Mouse (Mus musculus) heart, postnatal 10 days (tissue): Measurements from ENCODE around the gene Krt83. TPM values are rescaled to one million over a fixed set of nuclear protein-coding genes. Genes with fewer than 3 reads are reported as not detected.
A peak's percentile ranks its signal among the peaks of the same experiment; 100 is the strongest.
"Not testable (repeated sequence)": the region's sequence is repeated elsewhere in the genome, so short reads cannot be mapped to it uniquely, and the experiment has no call there.

Experiments
- DNase-seq, 2 experiments: peaks; one replicate each; pipeline ENCODE4 v3.0.0; 2021
- intact Hi-C: fragments of 180-260 bp; cut with DNase I; formaldehyde crosslinking; loops from one replicate; pipeline ENCODE4 v1.15.1; 2025
- total RNA-seq, 2 experiments: library from RNA; stranded (reverse); gene quantifications; 2 replicates each; pipeline ENCODE4 v1.2.3; 2021

Gene Krt83
- total RNA-seq = not detected

- no peak for DNase-seq
- intact Hi-C loops = no loop called here
Measured at GRCm38 (mm10) chr15:101491431-101491830, at the start of gene Krt83. Gene Krt83, minus strand, starts transcription at chr15:101491512.

- intact Hi-C loops = loop anchor here (5.0 kb wide), 1 partner anchor 164 kb away; no protein-coding TSS in a partner anchor
- DNase-seq = peak; percentile 22 to 29
Measured at GRCm38 (mm10) chr15:101538580-101538900, 47.2 kb upstream of the Krt83 start.

GRCm38 (mm10) chr15:101537864-101538579 lies 46.7 kb upstream of the Krt83 start:
- DNase-seq = no peak
- intact Hi-C loops = loop anchor here (5.0 kb wide), 1 partner anchor 164 kb away; no protein-coding TSS in a partner anchor

GRCm38 (mm10) chr15:101536054-101536850 lies 44.9 kb upstream of the Krt83 start:
- intact Hi-C loops = loop anchor here (5.0 kb wide), 1 partner anchor 166 kb away; no protein-coding TSS in a partner anchor
- no peak for DNase-seq

GRCm38 (mm10) chr15:101532720-101533119 lies 41.4 kb upstream of the Krt83 start, which contains the start of gene Krt84:
Gene Krt84, minus strand, starts transcription at chr15:101532820.
- DNase-seq = no peak
- intact Hi-C loops = no loop called here

GRCm38 (mm10) chr15:101522556-101523232 lies 31.4 kb upstream of the Krt83 start:
- intact Hi-C loops = loop anchor here (5.0 kb wide), 1 partner anchor 540 kb away; no protein-coding TSS in a partner anchor
- DNase-seq = no peak

GRCm38 (mm10) chr15:101519792-101520191 lies 28.5 kb upstream of the Krt83 start:
- intact Hi-C loops = loop anchor here (1.0 to 5.0 kb wide), 5 partner anchors 179 to 543 kb away; no protein-coding TSS in a partner anchor

GRCm38 (mm10) chr15:101517161-101517560 lies 25.8 kb upstream of the Krt83 start, which contains the start of gene Gm49425:
Gene Gm49425, minus strand, starts transcription at chr15:101517261.
- DNase-seq, intact Hi-C loops: not testable (repeated sequence)

More at GRCm38 (mm10) chr15:101519792-101520191, 28.5 kb upstream of the Krt83 start:
- peak; percentile 72 to 83 for DNase-seq

GRCm38 (mm10) chr15:101508247-101508646 lies 16.9 kb upstream of the Krt83 start:
- DNase-seq = no peak
- intact Hi-C loops = no loop called here

GRCm38 (mm10) chr15:101506896-101507758 lies 15.8 kb upstream of the Krt83 start:
- intact Hi-C loops = no loop called here
- DNase-seq = no peak

- intact Hi-C loops = loop anchor here (1.0 kb wide), 1 partner anchor 158 kb away; no protein-coding TSS in a partner anchor
- peak; percentile 35 to 49 for DNase-seq
Measured at GRCm38 (mm10) chr15:101497181-101497580, 5.9 kb upstream of the Krt83 start.

GRCm38 (mm10) chr15:101495266-101495665 lies 4.0 kb upstream of the Krt83 start:
- intact Hi-C loops = no loop called here
- no peak for DNase-seq

GRCm38 (mm10) chr15:101494203-101494602 lies 2.9 kb upstream of the Krt83 start:
- peak in 1 of 2 experiments; percentile 19 for DNase-seq
- intact Hi-C loops = no loop called here

GRCm38 (mm10) chr15:101493713-101494112 lies 2.4 kb upstream of the Krt83 start:
- intact Hi-C loops = no loop called here
- DNase-seq = no peak

- intact Hi-C loops = no loop called here
- DNase-seq = no peak
Measured at GRCm38 (mm10) chr15:101492718-101493117, 1.4 kb upstream of the Krt83 start.

- intact Hi-C loops = no loop called here
- no peak for DNase-seq
Measured at GRCm38 (mm10) chr15:101485911-101486635, 5.2 kb downstream of the Krt83 start.

- no peak for DNase-seq
- intact Hi-C loops = no loop called here
Measured at GRCm38 (mm10) chr15:101484939-101485338, 6.4 kb downstream of the Krt83 start.

- intact Hi-C loops = no loop called here
- no peak for DNase-seq
Measured at GRCm38 (mm10) chr15:101483646-101484045, 7.7 kb downstream of the Krt83 start.

GRCm38 (mm10) chr15:101482056-101482455 lies 9.3 kb downstream of the Krt83 start:
- intact Hi-C loops = no loop called here
- no peak for DNase-seq
